Comparison of ENCODE assay signal across 8 mouse cellular contexts in the genomic region with DNA sequence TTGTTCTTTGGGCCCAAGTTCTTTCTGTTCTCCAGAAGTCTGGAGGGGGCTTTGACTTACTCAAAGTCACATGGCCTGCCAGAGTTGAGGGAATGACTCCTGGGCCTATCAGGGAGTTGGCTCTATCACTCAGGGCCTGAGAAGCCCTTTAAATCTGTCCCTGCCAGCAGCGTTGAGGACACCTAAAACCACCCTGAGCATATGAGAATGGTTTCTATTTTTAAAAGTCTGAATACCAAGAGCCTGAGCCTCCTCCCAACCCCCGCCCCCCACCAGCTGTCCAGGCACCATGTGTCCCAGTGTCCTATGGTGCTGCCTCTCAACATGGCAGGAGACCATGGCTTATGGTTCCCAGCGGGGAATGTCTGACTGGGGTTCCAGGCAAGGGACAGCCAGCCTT. TPM values are rescaled to one million over a fixed set of nuclear protein-coding genes. Genes with fewer than 3 reads are reported as not detected.
DNase-seq lines count a peak whose midpoint lies in the region; TF ChIP-seq lines count a peak whose summit lies in the region.

No protein-coding gene starts in this region.

- no peak for TF ChIP-seq CTCF in ES-Bruce4 (IDR thresholded peaks at IDR 0.05; ENCODE audit: low read depth, low read length)
- no peak for TF ChIP-seq CTCF in cerebellum, adult 2 months (IDR thresholded peaks at IDR 0.05; ENCODE audit: borderline replicate concordance, insufficient read depth, low read depth, low read length)

- WGBS in cerebellum, adult 2 months = 3% methylated on average over 3 of the region's 3 CpGs
- whole genome bisulfite sequencing in limb, embryonic 10.5 days = 63% methylated on average over 3 of the region's 3 CpGs

- H3K27ac ChIP-seq in ES-Bruce4 (ENCODE audit: insufficient read depth, low read length) = no peak overlapping the region
- H3K27ac ChIP-seq in cerebellum, adult 2 months (ENCODE audit: insufficient read depth, low read length) = peak overlapping the region; percentile 67
- H3K27ac ChIP-seq in limb, embryonic 10.5 days = peak overlapping the region; percentile 99

- H3K27me3 ChIP-seq in ES-Bruce4 (ENCODE audit: control insufficient read depth, insufficient read depth, low read length, poor library complexity, severe bottlenecking) = no peaks in the 10 kb centered on the region
- no peaks in the 10 kb centered on the region for H3K27me3 ChIP-seq in cerebellum, adult 2 months (ENCODE audit: control insufficient read depth, insufficient read depth, low read length)
- H3K27me3 ChIP-seq in limb, embryonic 10.5 days (ENCODE audit: low read depth, poor library complexity, severe bottlenecking) = no peaks in the 10 kb centered on the region

- TF ChIP-seq POLR2A in ES-Bruce4 (IDR thresholded peaks at IDR 0.05; ENCODE audit: insufficient read depth, low read length) = no peak
- TF ChIP-seq POLR2A in cerebellum, adult 2 months (IDR thresholded peaks at IDR 0.05; ENCODE audit: borderline replicate concordance, insufficient read depth, low read length) = no peak

- 0 out of 2 replicates have a peak overlapping the region, but pooled peaks have one; percentile 23 for H3K9ac ChIP-seq in ES-Bruce4 (ENCODE audit: low read depth, poor library complexity, severe bottlenecking)

- no peaks in the 10 kb centered on the region for H3K36me3 ChIP-seq in ES-Bruce4 (ENCODE audit: control insufficient read depth, insufficient read depth, low read length, poor library complexity, severe bottlenecking)
- peaks cover 40% of the 10 kb centered on the region for H3K36me3 ChIP-seq in limb, embryonic 10.5 days

- no peak for TF ChIP-seq EP300 in ES-Bruce4 (IDR thresholded peaks at IDR 0.05; ENCODE audit: insufficient read depth, low read depth, low read length)

- H3K9me3 ChIP-seq in ES-Bruce4 (replicated peaks; ENCODE audit: control insufficient read depth, insufficient read depth, low read length, poor library complexity, severe bottlenecking) = no peaks in the 10 kb centered on the region
- H3K9me3 ChIP-seq in limb, embryonic 10.5 days (replicated peaks) = no peaks in the 10 kb centered on the region

- DNase-seq in cerebellum, adult 2 months = peak in 1 of 2 experiments; percentile 80
- peak; percentile 57 for DNase-seq in gastrocnemius, postnatal 14 days
- no peak for DNase-seq in limb, embryonic 10.5 days (ENCODE audit: low spot score)
- DNase-seq in frontal cortex, postnatal 10 days (ENCODE audit: low spot score in 2 of 2) = no peak
- DNase-seq in adrenal gland, adult 18-20 months (ENCODE audit: low spot score in 2 of 2) = no peak
- no peak for DNase-seq in lung, postnatal 4 days
- DNase-seq in left cerebral cortex, adult 8-10 months (ENCODE audit: low spot score in 2 of 2) = no peak

- intact Hi-C loops in gastrocnemius, postnatal 14 days (cut with DNase I; ENCODE audit: low total_unique reads) = no loop called here

- H3K4me1 ChIP-seq in ES-Bruce4 (ENCODE audit: control insufficient read depth, insufficient read depth, low read length) = no peaks in the 10 kb centered on the region
- peaks cover 13% of the 10 kb centered on the region; the same call in 1 of the 2 replicates for H3K4me1 ChIP-seq in cerebellum, adult 2 months (ENCODE audit: control insufficient read depth, insufficient read depth, low read length)
- H3K4me1 ChIP-seq in limb, embryonic 10.5 days = peaks cover 30% of the 10 kb centered on the region

- H3K4me3 ChIP-seq in ES-Bruce4 (ENCODE audit: low read depth, low read length) = peak overlapping the region; percentile 56; the same call in 1 of the 2 replicates
- H3K4me3 ChIP-seq in cerebellum, adult 2 months (replicated peaks; ENCODE audit: insufficient read depth, low read depth, low read length) = no peak overlapping the region
- peak overlapping the region; percentile 87 for H3K4me3 ChIP-seq in limb, embryonic 10.5 days

RNA-seq across cellular contexts. Expression of a gene that starts 1.5 kb away (rescaled TPM):
- polyA plus RNA-seq in ES-Bruce4 (2011; ENCODE audit: insufficient read depth, insufficient read length, low read depth, missing spikeins) = 12.8 and 13.9 TPM in 2 replicates
- polyA plus RNA-seq in cerebellum, adult 2 months (2012; rRNA removed) = 5.1 and 6.7 TPM in 2 replicates
- total RNA-seq in gastrocnemius, postnatal 14 days (2021) = 10 to 100 TPM; 68.1 to 86.4 TPM
- 73.1 and 88.1 TPM in 2 replicates for polyA plus RNA-seq in limb, embryonic 10.5 days (2016; fragmentation: Nextera tagmentation; extraction: Ambion mirVana)
- 1 to 10 TPM; 5.8 to 9.5 TPM for total RNA-seq in adrenal gland, adult 18-20 months (2021)
- total RNA-seq in left cerebral cortex, adult 8-10 months (2022) = 1 to 10 TPM; 3.2 to 3.4 (median 3.2) TPM

RNA-seq across cellular contexts. Expression of a gene that starts 13.6 kb away (rescaled TPM):
- polyA plus RNA-seq in ES-Bruce4 (2011; ENCODE audit: insufficient read depth, insufficient read length, low read depth, missing spikeins) = 12.9 and 16.9 TPM in 2 replicates
- polyA plus RNA-seq in cerebellum, adult 2 months (2012; rRNA removed) = 2.7 and 3.5 TPM in 2 replicates
- total RNA-seq in gastrocnemius, postnatal 14 days (2021) = under 1 TPM; 0.33 to 0.80 TPM
- polyA plus RNA-seq in limb, embryonic 10.5 days (2016; fragmentation: Nextera tagmentation; extraction: Ambion mirVana) = 0.95 and 1.8 TPM in 2 replicates
- total RNA-seq in adrenal gland, adult 18-20 months (2021) = under 1 TPM; 0.43 to 0.45 TPM
- 1 to 10 TPM in 3 of 4 experiments, under 1 TPM in 1; 0.57 to 1.8 (median 1.6) TPM for total RNA-seq in left cerebral cortex, adult 8-10 months (2022)

RNA-seq across cellular contexts. Expression of a gene that starts 32.7 kb away (rescaled TPM):
- polyA plus RNA-seq in ES-Bruce4 (2011; ENCODE audit: insufficient read depth, insufficient read length, low read depth, missing spikeins) = 3,790 and 3,890 TPM in 2 replicates
- polyA plus RNA-seq in cerebellum, adult 2 months (2012; rRNA removed) = 680 and 720 TPM in 2 replicates
- 100 to 1,000 TPM; 847 to 987 TPM for total RNA-seq in gastrocnemius, postnatal 14 days (2021)
- 1,689 and 1,952 TPM in 2 replicates for polyA plus RNA-seq in limb, embryonic 10.5 days (2016; fragmentation: Nextera tagmentation; extraction: Ambion mirVana)
- 1,000 to 10,000 TPM; 1,000 to 1,116 TPM for total RNA-seq in adrenal gland, adult 18-20 months (2021)
- total RNA-seq in left cerebral cortex, adult 8-10 months (2022) = 100 to 1,000 TPM; 503 to 593 (median 546) TPM

Comparison
In these comparisons a context has a peak if more than half of its experiments do, and no peak if none do; other contexts are left out.
1. RNA of a gene that starts 1.5 kb away (total RNA-seq): 68.1 to 86.4 TPM in gastrocnemius, postnatal 14 days; 5.8 to 9.5 TPM in adrenal gland, adult 18-20 months and 3.2 to 3.4 TPM in left cerebral cortex, adult 8-10 months; every median in the first group is over 4 times any median in the second.